In the genomic region with DNA sequence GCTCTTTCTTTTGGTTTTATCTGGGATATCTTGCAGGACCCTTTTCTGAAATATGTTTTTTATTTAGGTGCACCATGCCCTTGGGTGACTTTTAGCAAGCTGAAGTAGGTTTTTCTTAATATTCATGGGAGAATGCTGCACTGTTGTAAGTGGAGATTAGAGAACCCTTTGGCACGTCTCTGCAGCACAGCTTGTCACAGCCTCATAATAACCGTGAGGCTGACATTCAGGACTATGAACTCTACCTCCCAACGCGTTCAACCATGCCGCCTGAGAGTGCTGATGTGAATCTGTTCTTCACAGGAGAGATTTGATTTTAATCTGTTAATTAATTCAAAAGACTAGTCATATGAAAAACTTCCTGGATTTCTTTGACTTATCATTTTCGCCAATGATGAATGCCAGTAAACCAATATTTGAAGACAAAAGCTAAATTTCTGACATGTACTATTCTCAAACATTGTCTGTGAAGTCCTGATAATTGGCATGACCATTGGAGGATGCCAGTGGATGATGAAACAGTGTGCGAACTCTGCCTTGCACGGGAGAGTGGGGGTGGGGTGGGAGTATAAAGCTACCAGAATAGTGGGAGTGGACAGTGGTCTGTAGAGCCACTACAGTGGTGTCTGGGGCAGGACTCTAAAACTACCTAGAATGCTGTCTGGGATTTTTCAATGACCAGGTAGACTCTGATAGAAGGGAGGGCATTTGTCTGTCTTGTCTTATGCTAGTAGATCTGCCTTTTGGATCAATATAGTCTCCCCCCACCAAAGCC, we compare ENCODE assay signal across 17 mouse cellular contexts.
DNase-seq lines count a peak whose midpoint lies in the region; ATAC-seq and TF ChIP-seq lines count a peak whose summit lies in the region.
"Had no signal": no experiment of that assay in that cellular context is flagged by ENCODE, and none has a peak within 500 bp of the region (broad histone marks: within the 10 kb centered on the region; RNA-seq: fewer than 3 reads in every experiment).

No protein-coding gene starts in this region.

- no peaks in the 10 kb centered on the region for H3K27me3 ChIP-seq in kidney, adult 2 months (replicated peaks; ENCODE audit: control insufficient read depth, insufficient read depth, low read length)
- H3K27me3 ChIP-seq in kidney, embryonic 15.5 days: no peaks in the 10 kb centered on the region
- H3K27me3 ChIP-seq in hindbrain, embryonic 11.5 days (ENCODE audit: control insufficient read depth, insufficient read depth, low read length): no peaks in the 10 kb centered on the region
- no peaks in the 10 kb centered on the region for H3K27me3 ChIP-seq in midbrain, embryonic 14.5 days (ENCODE audit: control insufficient read depth, insufficient read depth, low read length)
- no peaks in the 10 kb centered on the region for H3K27me3 ChIP-seq in heart, embryonic 12.5 days (replicated peaks)
- H3K27me3 ChIP-seq: limb, embryonic 13.5 days had no signal

- no peak overlapping the region for H3K4me2 ChIP-seq in kidney, embryonic 15.5 days
- H3K4me2 ChIP-seq in hindbrain, embryonic 11.5 days (replicated peaks; ENCODE audit: low read depth, low read length): no peak overlapping the region
- no peak overlapping the region for H3K4me2 ChIP-seq in midbrain, embryonic 14.5 days (ENCODE audit: low read length)
- no peak overlapping the region for H3K4me2 ChIP-seq in heart, embryonic 12.5 days
- H3K4me2 ChIP-seq: heart, embryonic 11.5 days; limb, embryonic 13.5 days had no signal

- peak overlapping the region; percentile 79 for H3K27ac ChIP-seq in kidney, adult 2 months (ENCODE audit: insufficient read depth, low read depth, low read length)
- H3K27ac ChIP-seq in kidney, embryonic 15.5 days: no peak overlapping the region
- no peak overlapping the region for H3K27ac ChIP-seq in hindbrain, embryonic 11.5 days (ENCODE audit: low read depth, low read length)
- H3K27ac ChIP-seq in midbrain, embryonic 14.5 days (replicated peaks; ENCODE audit: low read depth, low read length): no peak overlapping the region
- no peak overlapping the region for H3K27ac ChIP-seq in heart, embryonic 12.5 days (ENCODE audit: poor library complexity, severe bottlenecking)
- H3K27ac ChIP-seq: limb, embryonic 13.5 days had no signal

- no peak for TF ChIP-seq POLR2A in kidney, adult 2 months (IDR thresholded peaks at IDR 0.05; ENCODE audit: low read depth, low read length)

- peak; percentile 90 for DNase-seq in kidney, adult 2 months
- DNase-seq in hindbrain, embryonic 11.5 days (ENCODE audit: low spot score): peak; percentile 25
- DNase-seq in kidney, adult 9 months: peak; percentile 92
- DNase-seq in midbrain, embryonic 14.5 days: peak; percentile 41
- no peak for DNase-seq in MN1 (ENCODE audit: low spot score)
- DNase-seq: B cell, adult 2 months; liver, postnatal 0 days; lung, postnatal 14 days; spleen, adult 18-20 months; thymus, adult 2 months had no signal

- WGBS in kidney, adult 2 months: 49% methylated on average over 8 of the region's 8 CpGs
- WGBS in kidney, embryonic 15.5 days: 86% methylated on average over 8 of the region's 8 CpGs
- WGBS in hindbrain, embryonic 11.5 days: 60% methylated on average over 8 of the region's 8 CpGs
- 23% methylated on average over 8 of the region's 8 CpGs for WGBS in midbrain, embryonic 14.5 days
- 81% methylated on average over 8 of the region's 8 CpGs for WGBS in heart, embryonic 12.5 days

- H3K9me3 ChIP-seq in kidney, embryonic 15.5 days (replicated peaks): no peaks in the 10 kb centered on the region
- no peaks in the 10 kb centered on the region for H3K9me3 ChIP-seq in hindbrain, embryonic 11.5 days (ENCODE audit: control insufficient read depth, low read length)
- H3K9me3 ChIP-seq in midbrain, embryonic 14.5 days (ENCODE audit: control insufficient read depth, low read length): no peaks in the 10 kb centered on the region
- no peaks in the 10 kb centered on the region for H3K9me3 ChIP-seq in heart, embryonic 12.5 days (replicated peaks)
- H3K9me3 ChIP-seq: limb, embryonic 13.5 days had no signal

- no peak overlapping the region for H3K9ac ChIP-seq in kidney, embryonic 15.5 days
- no peak overlapping the region for H3K9ac ChIP-seq in hindbrain, embryonic 11.5 days (ENCODE audit: low read depth, low read length)
- no peak overlapping the region for H3K9ac ChIP-seq in midbrain, embryonic 14.5 days (replicated peaks; ENCODE audit: low read length)
- H3K9ac ChIP-seq in heart, embryonic 12.5 days: no peak overlapping the region
- H3K9ac ChIP-seq: limb, embryonic 13.5 days; liver, postnatal 0 days had no signal

- peaks cover 24% of the 10 kb centered on the region for H3K4me1 ChIP-seq in kidney, adult 2 months (ENCODE audit: control insufficient read depth, insufficient read depth, low read length)
- no peaks in the 10 kb centered on the region for H3K4me1 ChIP-seq in kidney, embryonic 15.5 days
- H3K4me1 ChIP-seq in hindbrain, embryonic 11.5 days (replicated peaks; ENCODE audit: control insufficient read depth, insufficient read depth, low read length): no peaks in the 10 kb centered on the region
- H3K4me1 ChIP-seq in midbrain, embryonic 14.5 days (ENCODE audit: control insufficient read depth, insufficient read depth, low read length): 0 out of 2 replicates have a peak, but pooled peaks cover 3% of the 10 kb centered on the region
- no peaks in the 10 kb centered on the region for H3K4me1 ChIP-seq in heart, embryonic 12.5 days (replicated peaks)

- no peaks in the 10 kb centered on the region for H3K36me3 ChIP-seq in kidney, adult 2 months (ENCODE audit: control insufficient read depth, insufficient read depth, low read length)
- no peaks in the 10 kb centered on the region for H3K36me3 ChIP-seq in kidney, embryonic 15.5 days
- H3K36me3 ChIP-seq in hindbrain, embryonic 11.5 days (ENCODE audit: control insufficient read depth, insufficient read depth, low read length): no peaks in the 10 kb centered on the region
- no peaks in the 10 kb centered on the region for H3K36me3 ChIP-seq in midbrain, embryonic 14.5 days (ENCODE audit: control insufficient read depth, insufficient read depth, low read length)
- no peaks in the 10 kb centered on the region for H3K36me3 ChIP-seq in heart, embryonic 12.5 days
- H3K36me3 ChIP-seq: limb, embryonic 13.5 days had no signal

- no peak for ATAC-seq in kidney, embryonic 15.5 days (replicated peaks; ENCODE audit: low FRiP score)
- ATAC-seq in hindbrain, embryonic 11.5 days (ENCODE audit: low FRiP score): peak; percentile 68
- ATAC-seq in midbrain, embryonic 14.5 days (ENCODE audit: low FRiP score, low TSS enrichment): peak; percentile 63; the same call in 1 of the 2 replicates
- no peak for ATAC-seq in heart, embryonic 12.5 days (ENCODE audit: insufficient number of reproducible peaks, low FRiP score)
- ATAC-seq: activated CD4-positive, CD25-positive, alpha-beta regulatory T cell, adult 4 months; intestine, embryonic 16.5 days; liver, postnatal 0 days; Patski had no signal

- TF ChIP-seq CTCF in kidney, adult 2 months (conservative IDR thresholded peaks at IDR 0.05; ENCODE audit: insufficient read depth, insufficient read length, low read depth, low read length): no peak

- H3K4me3 ChIP-seq in kidney, adult 2 months (ENCODE audit: insufficient read depth, low read depth, low read length): no peak overlapping the region
- no peak overlapping the region for H3K4me3 ChIP-seq in kidney, embryonic 15.5 days (replicated peaks)
- no peak overlapping the region for H3K4me3 ChIP-seq in hindbrain, embryonic 11.5 days (ENCODE audit: low read depth, low read length)
- no peak overlapping the region for H3K4me3 ChIP-seq in midbrain, embryonic 14.5 days (replicated peaks; ENCODE audit: low read depth, low read length)
- no peak overlapping the region for H3K4me3 ChIP-seq in heart, embryonic 12.5 days
- H3K4me3 ChIP-seq: limb, embryonic 13.5 days had no signal

Comparison
In these comparisons a context has a peak if more than half of its experiments do, and no peak if none do; other contexts are left out.
1. ATAC-seq: peak in hindbrain, embryonic 11.5 days (single experiment) and midbrain, embryonic 14.5 days (single experiment); none in kidney, embryonic 15.5 days (single experiment) and heart, embryonic 12.5 days (single experiment).